Mouse (Mus musculus) midbrain, embryonic 12.5 days (tissue): Measurements from ENCODE around the gene Irs4. TPM values are rescaled to one million over a fixed set of nuclear protein-coding genes. Genes with fewer than 3 reads are reported as not detected.

Source experiments
- ATAC-seq: fragments of 200-750 bp; cut with Nextera tagmentation; 2 replicates; pipeline ENCODE4 v1.8.0; 2017; ENCODE audit warnings: low read depth, moderate TSS enrichment, moderate library complexity; ENCODE audit not compliant: low FRiP score
- H3K27ac ChIP-seq: fragments of 300-500 bp; sonication (generic); replicated peaks from 2 replicates; pipeline ENCODE4 v1.5.1; 2016; ENCODE audit warnings: mild to moderate bottlenecking
- H3K27me3 ChIP-seq: fragments of 300-500 bp; sonication (generic); 2 replicates; pipeline ENCODE4 v1.6.1; 2016; ENCODE audit warnings: mild to moderate bottlenecking
- H3K36me3 ChIP-seq: fragments of 300-500 bp; sonication (generic); 2 replicates; pipeline ENCODE4 v1.6.1; 2016
- H3K4me1 ChIP-seq: fragments of 300-500 bp; sonication (generic); 2 replicates; pipeline ENCODE4 v1.6.1; 2016
- H3K4me2 ChIP-seq: fragments of 300-500 bp; sonication (generic); replicated peaks from 2 replicates; pipeline ENCODE4 v1.6.1; 2016; ENCODE audit warnings: mild to moderate bottlenecking, moderate library complexity
- H3K4me3 ChIP-seq: fragments of 300-500 bp; sonication (generic); 2 replicates; pipeline ENCODE4 v1.5.1; 2016; ENCODE audit warnings: mild to moderate bottlenecking
- H3K9ac ChIP-seq: fragments of 300-500 bp; sonication (generic); replicated peaks from 2 replicates; pipeline ENCODE4 v1.6.1; 2016; ENCODE audit warnings: mild to moderate bottlenecking, moderate library complexity
- H3K9me3 ChIP-seq: fragments of 300-500 bp; sonication (generic); 2 replicates; pipeline ENCODE4 v1.6.1; 2016; ENCODE audit warnings: mild to moderate bottlenecking
- WGBS: fragments of 180-500 bp; shearing (Covaris S2); methylation state at CpG from one replicate; pipeline ENCODE4 v1.1.7; 2016; 5-methylcytosine and 5-hydroxymethylcytosine counted together
- polyA plus RNA-seq: library from polyadenylated mRNA; unstranded; fragments of >200 nt; fragmentation: Nextera tagmentation; extraction: Ambion mirVana; gene quantifications from 2 replicates; pipeline ENCODE4 v1.2.1, GENCODE M21; 2016

Irs4 gene
- 0.63 and 0.96 TPM in 2 replicates for polyA plus RNA-seq

- Histone ChIP-seq H3K9me3 (no peaks in the 10 kb centered on the region), H3K27ac (no peak within 1 kb of the TSS), H3K4me3 (peak within 1 kb of the TSS; percentile 44), H3K9ac (no peak within 1 kb of the TSS), H3K4me2 (peak within 1 kb of the TSS; percentile 61), H3K36me3 (no peaks in the 10 kb centered on the region), H3K4me1 (peaks cover 3% of the 10 kb centered on the region; the same call in 1 of the 2 replicates), H3K27me3 (peaks cover 68% of the 10 kb centered on the region)
- ATAC-seq = peak; percentile 81
- 27% methylated on average over 46 of the region's 51 CpGs for WGBS
These were observed at the start of gene Irs4 for GRCm38 (mm10) chrX:141724937-141725918. TSS of gene Irs4 (minus strand) at chrX:141725263.

GRCm38 (mm10) chrX:141750360-141750759, 25.3 kb upstream of the Irs4 start:
- no peaks in the 10 kb centered on the region for H3K27me3 ChIP-seq
- no peak for ATAC-seq
- 69% methylated on average over 2 of the region's 2 CpGs for WGBS
- no peaks in the 10 kb centered on the region for H3K36me3 ChIP-seq
- H3K27ac ChIP-seq = no peak overlapping the region
- no peak overlapping the region for H3K4me2 ChIP-seq
- no peaks in the 10 kb centered on the region for H3K4me1 ChIP-seq
- no peak overlapping the region for H3K9ac ChIP-seq
- H3K9me3 ChIP-seq = no peaks in the 10 kb centered on the region
- H3K4me3 ChIP-seq = no peak overlapping the region

DNA sequence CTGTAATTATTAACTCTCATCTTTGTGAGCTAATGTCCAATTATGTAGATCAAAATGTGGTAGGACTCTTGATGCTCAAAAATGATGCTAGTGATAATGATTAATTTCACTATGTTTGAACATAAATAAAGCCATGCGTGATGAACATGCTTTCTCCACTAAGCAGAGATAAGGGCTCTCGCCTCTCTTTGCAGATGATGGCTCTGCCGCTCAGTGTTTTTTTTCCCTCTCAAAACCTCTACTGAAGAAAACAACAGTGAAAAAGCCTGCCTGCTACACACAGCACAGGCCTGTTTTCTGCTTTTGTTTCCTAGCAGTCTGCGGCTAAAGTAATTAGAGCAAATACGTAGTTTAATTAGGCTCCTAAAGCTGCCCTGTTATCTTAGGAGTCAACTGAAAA, 4.5 kb upstream of the Irs4 start:
- H3K9me3 ChIP-seq = no peaks in the 10 kb centered on the region
- H3K4me3 ChIP-seq = no peak overlapping the region
- no peaks in the 10 kb centered on the region for H3K4me1 ChIP-seq
- ATAC-seq = no peak
- H3K9ac ChIP-seq = no peak overlapping the region
- peaks cover 26% of the 10 kb centered on the region for H3K27me3 ChIP-seq
- WGBS = 59% methylated on average over 5 of the region's 5 CpGs
- H3K27ac ChIP-seq = no peak overlapping the region
- no peak overlapping the region for H3K4me2 ChIP-seq
- no peaks in the 10 kb centered on the region for H3K36me3 ChIP-seq

GRCm38 (mm10) chrX:141724391-141724891, 622 bp downstream of the Irs4 start:
- Histone ChIP-seq H3K9ac (no peak overlapping the region), H3K27ac (no peak overlapping the region), H3K36me3 (no peaks in the 10 kb centered on the region), H3K4me3 (peak overlapping the region; percentile 44), H3K9me3 (no peaks in the 10 kb centered on the region), H3K27me3 (peaks cover 72% of the 10 kb centered on the region), H3K4me2 (peak overlapping the region; percentile 61), H3K4me1 (peaks cover 3% of the 10 kb centered on the region; the same call in 1 of the 2 replicates)
- ATAC-seq = peak; percentile 39; the same call in 1 of the 2 replicates
- 25% methylated on average over 51 of the region's 52 CpGs for WGBS

- Histone ChIP-seq H3K4me2 (peak overlapping the region; percentile 61), H3K36me3 (no peaks in the 10 kb centered on the region), H3K9ac (no peak overlapping the region), H3K27ac (no peak overlapping the region), H3K4me1 (peaks cover 3% of the 10 kb centered on the region; the same call in 1 of the 2 replicates), H3K4me3 (peak overlapping the region; percentile 44), H3K9me3 (no peaks in the 10 kb centered on the region), H3K27me3 (peaks cover 72% of the 10 kb centered on the region)
- ATAC-seq = 0 out of 2 replicates have a peak, but pooled peaks have one; percentile 10
- 26% methylated on average over 16 of the region's 16 CpGs for WGBS
These were observed 1.1 kb downstream of the Irs4 start for GRCm38 (mm10) chrX:141723936-141724335.

GRCm38 (mm10) chrX:141721725-141722124, 3.3 kb downstream of the Irs4 start:
- Histone ChIP-seq H3K9ac (no peak overlapping the region), H3K4me1 (peaks cover 3% of the 10 kb centered on the region; the same call in 1 of the 2 replicates), H3K27me3 (peaks cover 66% of the 10 kb centered on the region), H3K4me2 (peak overlapping the region; percentile 60), H3K9me3 (no peaks in the 10 kb centered on the region), H3K4me3 (peak overlapping the region; percentile 31), H3K27ac (no peak overlapping the region), H3K36me3 (no peaks in the 10 kb centered on the region)
- ATAC-seq = no peak
- WGBS = 27% methylated on average over 33 of the region's 33 CpGs

Other genes with a start within 250 kb of the Irs4 start
- 15.1 and 15.5 TPM in 2 replicates for gene Col4a5, start 249.9 kb downstream of the Irs4 start, polyA plus RNA-seq
- not detected in 2 replicates for gene Gm15294, start 150.0 kb upstream of the Irs4 start, polyA plus RNA-seq